Mouse (Mus musculus) testis, adult 2 months (tissue): ENCODE results near the gene Igfbp7. TPM values are rescaled to one million over a fixed set of nuclear protein-coding genes. Genes with fewer than 3 reads are reported as not detected.

Experiments used
- H3K27ac ChIP-seq: fragments of 200-500 bp; 2 replicates; pipeline ENCODE4 v1.5.1; 2012; ENCODE audit warnings: low read depth, low read length; ENCODE audit not compliant: control insufficient read depth, insufficient read depth
- H3K27me3 ChIP-seq: fragments of 200-500 bp; 2 replicates; pipeline ENCODE4 v1.6.1; 2012; ENCODE audit warnings: mild to moderate bottlenecking, low read length, moderate library complexity; ENCODE audit not compliant: control insufficient read depth, insufficient read depth
- H3K36me3 ChIP-seq: fragments of 200-500 bp; 2 replicates; pipeline ENCODE4 v1.6.1; 2012; ENCODE audit warnings: mild to moderate bottlenecking, low read length; ENCODE audit not compliant: control insufficient read depth, insufficient read depth
- H3K4me1 ChIP-seq: fragments of 200-500 bp; 2 replicates; pipeline ENCODE4 v1.6.1; 2012; ENCODE audit warnings: low read length; ENCODE audit not compliant: control insufficient read depth, insufficient read depth
- H3K4me3 ChIP-seq: fragments of 200-500 bp; 2 replicates; pipeline ENCODE4 v1.5.1; 2012; ENCODE audit warnings: low read depth, mild to moderate bottlenecking, low read length, moderate library complexity, mixed read lengths; ENCODE audit not compliant: control insufficient read depth
- CTCF ChIP-seq: fragments of 200-500 bp; IDR thresholded peaks from 2 replicates; pipeline ENCODE4 v1.5.1; 2012; ENCODE audit warnings: low read depth, mild to moderate bottlenecking, inconsistent platforms, low read length, moderate library complexity; ENCODE audit not compliant: control insufficient read depth, insufficient read depth, insufficient replicate concordance
- POLR2A ChIP-seq: fragments of 200-500 bp; IDR thresholded peaks from 2 replicates; pipeline ENCODE4 v1.6.1; 2012; ENCODE audit warnings: low read depth, mild to moderate bottlenecking, inconsistent platforms, low read length, moderate library complexity; ENCODE audit not compliant: control insufficient read depth
- polyA plus RNA-seq: library from polyadenylated mRNA; depleted of rRNA; stranded (reverse); fragments of >200 nt; gene quantifications from 2 replicates; pipeline ENCODE4 v1.2.3, GENCODE M21; 2012

The Igfbp7 gene
- polyA plus RNA-seq, 1 experiment, result 94.8 TPM

- TF ChIP-seq CTCF (no peak), POLR2A (no peak)
Observed at GRCm38 (mm10) chr5:77385900-77386595, 21.8 kb downstream of the Igfbp7 start.

GRCm38 (mm10) chr5:77385221-77385620, 22.6 kb downstream of the Igfbp7 start:
- no peaks in the 10 kb centered on the region for H3K36me3 ChIP-seq
- peaks cover 12% of the 10 kb centered on the region for H3K4me1 ChIP-seq
- TF ChIP-seq POLR2A (no peak), CTCF (no peak)
- H3K4me3 ChIP-seq, result peak overlapping the region; percentile 1; the same call in 1 of the 2 replicates
- H3K27ac ChIP-seq, result no peak overlapping the region
- H3K27me3 ChIP-seq, result no peaks in the 10 kb centered on the region

More at GRCm38 (mm10) chr5:77385900-77386595, 21.8 kb downstream of the Igfbp7 start:
- Histone ChIP-seq H3K4me3 (peak overlapping the region; percentile 60; the same call in 1 of the 2 replicates), H3K27me3 (no peaks in the 10 kb centered on the region), H3K27ac (peak overlapping the region; percentile 49; the same call in 1 of the 2 replicates), H3K4me1 (peaks cover 12% of the 10 kb centered on the region), H3K36me3 (no peaks in the 10 kb centered on the region)

GRCm38 (mm10) chr5:77384724-77385123, 23.1 kb downstream of the Igfbp7 start:
- Histone ChIP-seq H3K27ac (no peak overlapping the region), H3K4me3 (no peak overlapping the region), H3K36me3 (no peaks in the 10 kb centered on the region), H3K4me1 (peaks cover 12% of the 10 kb centered on the region), H3K27me3 (no peaks in the 10 kb centered on the region)
- TF ChIP-seq CTCF, result no peak
- no peak for TF ChIP-seq POLR2A

- Histone ChIP-seq H3K27ac (peak overlapping the region; percentile 36; the same call in 1 of the 2 replicates), H3K27me3 (no peaks in the 10 kb centered on the region)
- TF ChIP-seq CTCF, result no peak
- TF ChIP-seq POLR2A, result no peak
Observed at GRCm38 (mm10) chr5:77383799-77384554, 23.9 kb downstream of the Igfbp7 start.

GRCm38 (mm10) chr5:77381686-77382085, 26.2 kb downstream of the Igfbp7 start:
- H3K4me1 ChIP-seq, result peaks cover 7% of the 10 kb centered on the region
- no peaks in the 10 kb centered on the region for H3K36me3 ChIP-seq
- no peak overlapping the region for H3K4me3 ChIP-seq
- H3K27ac ChIP-seq, result no peak overlapping the region
- TF ChIP-seq CTCF (no peak), POLR2A (no peak)
- no peaks in the 10 kb centered on the region for H3K27me3 ChIP-seq

More at GRCm38 (mm10) chr5:77383799-77384554, 23.9 kb downstream of the Igfbp7 start:
- H3K36me3 ChIP-seq, result no peaks in the 10 kb centered on the region
- peaks cover 12% of the 10 kb centered on the region for H3K4me1 ChIP-seq
- no peak overlapping the region for H3K4me3 ChIP-seq

GRCm38 (mm10) chr5:77381283-77381682, 26.6 kb downstream of the Igfbp7 start:
- Histone ChIP-seq H3K27ac (no peak overlapping the region), H3K36me3 (no peaks in the 10 kb centered on the region), H3K4me3 (no peak overlapping the region), H3K4me1 (peaks cover 6% of the 10 kb centered on the region), H3K27me3 (no peaks in the 10 kb centered on the region)
- TF ChIP-seq POLR2A (no peak), CTCF (no peak)

- TF ChIP-seq CTCF (no peak), POLR2A (no peak)
- Histone ChIP-seq H3K27ac (no peak overlapping the region), H3K36me3 (no peaks in the 10 kb centered on the region), H3K4me3 (no peak overlapping the region), H3K4me1 (no peaks in the 10 kb centered on the region; the same call in 1 of the 2 replicates), H3K27me3 (no peaks in the 10 kb centered on the region)
Observed at GRCm38 (mm10) chr5:77380321-77380901, 27.4 kb downstream of the Igfbp7 start.
